Mouse (Mus musculus): ENCODE measurements around the gene Pdcd6ip. TPM values are rescaled to one million over a fixed set of nuclear protein-coding genes. Genes with fewer than 3 reads are reported as not detected.

The Pdcd6ip gene
- total and polyA plus RNA-seq, 2 experiments: 33.9 to 56.6 TPM

GRCm38 (mm10) chr9:113741637-113742137 lies 33.6 kb upstream of the Pdcd6ip start:
- no peaks in the 10 kb centered on the region for H3K36me3 ChIP-seq (ENCODE audit: control insufficient read depth, insufficient read depth, low read length)
- no peaks in the 10 kb centered on the region for H3K27me3 ChIP-seq (ENCODE audit: control insufficient read depth, insufficient read depth, low read length)
- peaks cover 19% of the 10 kb centered on the region; the same call in 1 of the 2 replicates for H3K79me2 ChIP-seq (ENCODE audit: control insufficient read depth, insufficient read depth, low read length)
- H3K4me3 ChIP-seq (ENCODE audit: insufficient read depth, low read depth, low read length): peak overlapping the region; percentile 90
- H3K4me1 ChIP-seq (ENCODE audit: control insufficient read depth, insufficient read depth, low read length): peaks cover 8% of the 10 kb centered on the region
- DNase-seq (ENCODE audit: extremely low read depth, low read depth, low spot score): peak; percentile 49
- peak overlapping the region; percentile 93 for H3K9ac ChIP-seq (ENCODE audit: low read depth, low read length)
- TF ChIP-seq CTCF (IDR thresholded peaks at IDR 0.05; ENCODE audit: low read depth, low read length) (no peak), POLR2A (IDR thresholded peaks at IDR 0.05; ENCODE audit: extremely low read depth, insufficient read depth, low read length) (no peak)
- WGBS: under 1% methylated on average over 64 of the region's 64 CpGs
- no peak overlapping the region; the same call in 1 of the 2 replicates for H3K27ac ChIP-seq (replicated peaks; ENCODE audit: insufficient read depth, low read depth, low read length)

GRCm38 (mm10) chr9:113741108-113741636 lies 33.1 kb upstream of the Pdcd6ip start, which contains the start of gene Clasp2:
Gene Clasp2 (plus strand): TSS chr9:113741473.
- no peaks in the 10 kb centered on the region for H3K36me3 ChIP-seq (ENCODE audit: control insufficient read depth, insufficient read depth, low read length)

DNA sequence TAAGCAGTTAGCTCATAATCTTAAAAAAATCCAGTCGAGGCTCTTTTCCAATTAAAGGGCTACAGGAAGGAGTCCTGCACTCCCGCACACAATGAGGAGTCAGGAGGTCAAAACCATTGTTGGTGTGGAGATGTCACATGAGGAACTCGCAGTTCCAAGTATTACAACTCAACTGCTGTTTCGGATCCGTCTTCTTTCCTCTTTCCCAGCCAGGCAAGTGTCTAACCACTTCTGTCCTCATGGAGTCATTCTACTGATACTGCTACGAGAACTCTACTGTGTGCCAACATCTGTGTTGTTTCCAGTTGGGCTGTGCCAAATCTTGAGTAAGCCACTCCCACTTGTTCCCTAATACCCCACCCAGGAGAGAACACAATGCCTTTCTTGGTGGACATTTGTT lies 30.9 kb upstream of the Pdcd6ip start:
- H3K4me3 ChIP-seq (ENCODE audit: insufficient read depth, low read depth, low read length): no peak overlapping the region
- DNase-seq (ENCODE audit: extremely low read depth, low read depth, low spot score): peak; percentile 34
- 68% methylated on average over 6 of the region's 6 CpGs for WGBS
- TF ChIP-seq POLR2A (IDR thresholded peaks at IDR 0.05; ENCODE audit: extremely low read depth, insufficient read depth, low read length) (no peak), CTCF (IDR thresholded peaks at IDR 0.05; ENCODE audit: low read depth, low read length) (no peak)
- no peak overlapping the region for H3K9ac ChIP-seq (ENCODE audit: low read depth, low read length)
- H3K36me3 ChIP-seq (ENCODE audit: control insufficient read depth, insufficient read depth, low read length): no peaks in the 10 kb centered on the region
- H3K79me2 ChIP-seq (ENCODE audit: control insufficient read depth, insufficient read depth, low read length): peaks cover 8% of the 10 kb centered on the region; the same call in 1 of the 2 replicates
- H3K27me3 ChIP-seq (ENCODE audit: control insufficient read depth, insufficient read depth, low read length): no peaks in the 10 kb centered on the region
- no peak overlapping the region for H3K27ac ChIP-seq (replicated peaks; ENCODE audit: insufficient read depth, low read depth, low read length)
- peaks cover 8% of the 10 kb centered on the region for H3K4me1 ChIP-seq (ENCODE audit: control insufficient read depth, insufficient read depth, low read length)

More at GRCm38 (mm10) chr9:113741108-113741636, 33.1 kb upstream of the Pdcd6ip start, which contains the start of gene Clasp2:
- under 1% methylated on average over 63 of the region's 63 CpGs for WGBS
- H3K9ac ChIP-seq (ENCODE audit: low read depth, low read length): peak within 1 kb of the TSS; percentile 93
- peak within 1 kb of the TSS; percentile 79 for H3K27ac ChIP-seq (replicated peaks; ENCODE audit: insufficient read depth, low read depth, low read length)
- peak within 1 kb of the TSS; percentile 90 for H3K4me3 ChIP-seq (ENCODE audit: insufficient read depth, low read depth, low read length)
- H3K4me1 ChIP-seq (ENCODE audit: control insufficient read depth, insufficient read depth, low read length): peaks cover 8% of the 10 kb centered on the region
- no peaks in the 10 kb centered on the region for H3K27me3 ChIP-seq (ENCODE audit: control insufficient read depth, insufficient read depth, low read length)
- TF ChIP-seq POLR2A (IDR thresholded peaks at IDR 0.05; ENCODE audit: extremely low read depth, insufficient read depth, low read length) (0 out of 2 replicates have a peak, but pooled peaks have one; percentile 31), CTCF (IDR thresholded peaks at IDR 0.05; ENCODE audit: low read depth, low read length) (no peak)
- H3K79me2 ChIP-seq (ENCODE audit: control insufficient read depth, insufficient read depth, low read length): peaks cover 18% of the 10 kb centered on the region; the same call in 1 of the 2 replicates
- DNase-seq (ENCODE audit: extremely low read depth, low read depth, low spot score): peak; percentile 58

DNA sequence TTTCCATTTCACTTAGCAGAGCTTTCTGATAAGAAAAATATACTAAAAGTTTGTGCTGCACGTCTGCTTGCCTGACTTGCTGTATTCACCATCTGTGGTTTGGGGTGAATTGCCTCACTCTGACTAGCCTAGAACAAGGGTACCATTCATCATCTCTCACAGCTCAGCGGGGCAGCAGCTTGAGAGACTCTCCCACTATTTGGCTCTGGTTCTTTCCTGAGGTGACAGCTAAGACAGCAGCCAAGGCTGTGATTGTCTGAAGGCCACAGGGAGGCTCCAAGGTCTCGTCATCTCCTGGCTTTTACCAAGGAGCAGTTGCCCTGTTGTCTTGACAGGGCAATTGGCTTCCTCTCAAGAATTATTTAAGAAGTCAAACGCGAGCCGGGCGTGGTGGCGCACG lies 30.0 kb upstream of the Pdcd6ip start:
- no peaks in the 10 kb centered on the region for H3K36me3 ChIP-seq (ENCODE audit: control insufficient read depth, insufficient read depth, low read length)
- DNase-seq (ENCODE audit: extremely low read depth, low read depth, low spot score): no peak
- no peak overlapping the region for H3K27ac ChIP-seq (replicated peaks; ENCODE audit: insufficient read depth, low read depth, low read length)
- 78% methylated on average over 9 of the region's 9 CpGs for WGBS
- peaks cover 8% of the 10 kb centered on the region for H3K4me1 ChIP-seq (ENCODE audit: control insufficient read depth, insufficient read depth, low read length)
- H3K79me2 ChIP-seq (ENCODE audit: control insufficient read depth, insufficient read depth, low read length): peaks cover 4% of the 10 kb centered on the region; the same call in 1 of the 2 replicates
- no peak for TF ChIP-seq CTCF (IDR thresholded peaks at IDR 0.05; ENCODE audit: low read depth, low read length)
- TF ChIP-seq POLR2A (IDR thresholded peaks at IDR 0.05; ENCODE audit: extremely low read depth, insufficient read depth, low read length): no peak
- H3K27me3 ChIP-seq (ENCODE audit: control insufficient read depth, insufficient read depth, low read length): no peaks in the 10 kb centered on the region
- no peak overlapping the region for H3K4me3 ChIP-seq (ENCODE audit: insufficient read depth, low read depth, low read length)
- H3K9ac ChIP-seq (ENCODE audit: low read depth, low read length): no peak overlapping the region

GRCm38 (mm10) chr9:113735920-113736319 lies 27.9 kb upstream of the Pdcd6ip start:
- no peak overlapping the region for H3K27ac ChIP-seq (replicated peaks; ENCODE audit: insufficient read depth, low read depth, low read length)
- no peaks in the 10 kb centered on the region for H3K27me3 ChIP-seq (ENCODE audit: control insufficient read depth, insufficient read depth, low read length)
- H3K36me3 ChIP-seq (ENCODE audit: control insufficient read depth, insufficient read depth, low read length): no peaks in the 10 kb centered on the region
- H3K4me1 ChIP-seq (ENCODE audit: control insufficient read depth, insufficient read depth, low read length): peaks cover 4% of the 10 kb centered on the region
- H3K4me3 ChIP-seq (ENCODE audit: insufficient read depth, low read depth, low read length): no peak overlapping the region
- H3K79me2 ChIP-seq (ENCODE audit: control insufficient read depth, insufficient read depth, low read length): no peaks in the 10 kb centered on the region
- no peak for TF ChIP-seq CTCF (IDR thresholded peaks at IDR 0.05; ENCODE audit: low read depth, low read length)
- H3K9ac ChIP-seq (ENCODE audit: low read depth, low read length): no peak overlapping the region
- DNase-seq (ENCODE audit: extremely low read depth, low read depth, low spot score): no peak

- TF ChIP-seq CTCF (IDR thresholded peaks at IDR 0.05; ENCODE audit: low read depth, low read length) (no peak), POLR2A (IDR thresholded peaks at IDR 0.05; ENCODE audit: extremely low read depth, insufficient read depth, low read length) (no peak)
- no peak for DNase-seq (ENCODE audit: extremely low read depth, low read depth, low spot score)
- no peak overlapping the region for H3K4me3 ChIP-seq (ENCODE audit: insufficient read depth, low read depth, low read length)
- no peaks in the 10 kb centered on the region for H3K36me3 ChIP-seq (ENCODE audit: control insufficient read depth, insufficient read depth, low read length)
- H3K4me1 ChIP-seq (ENCODE audit: control insufficient read depth, insufficient read depth, low read length): no peaks in the 10 kb centered on the region
- no peaks in the 10 kb centered on the region for H3K27me3 ChIP-seq (ENCODE audit: control insufficient read depth, insufficient read depth, low read length)
- WGBS: 88% methylated on average over 3 of the region's 3 CpGs
- H3K9ac ChIP-seq (ENCODE audit: low read depth, low read length): no peak overlapping the region
- no peak overlapping the region for H3K27ac ChIP-seq (replicated peaks; ENCODE audit: insufficient read depth, low read depth, low read length)
- no peaks in the 10 kb centered on the region for H3K79me2 ChIP-seq (ENCODE audit: control insufficient read depth, insufficient read depth, low read length)
Observed at GRCm38 (mm10) chr9:113731540-113731939, 23.5 kb upstream of the Pdcd6ip start.

All from liver, adult 2 months (tissue).